Mouse (Mus musculus) telencephalon, adult 2 months (tissue): ENCODE results near the gene Scrn3.

Experiments
- DNase-seq: peaks from one replicate; pipeline ENCODE4 v3.0.0-alpha.2; 2011; ENCODE audit warnings: low read depth, low spot score

The Scrn3 gene

GRCm38 (mm10) chr2:73312152-73313116 lies at the start of gene Scrn3, which contains the start of gene Cir1:
Gene Scrn3, plus strand, starts transcription at chr2:73312601.
Gene Cir1, minus strand, starts transcription at chr2:73312701.
- DNase-seq: peak; percentile 98

- DNase-seq: no peak
Measured at GRCm38 (mm10) chr2:73263172-73263765, 49.1 kb upstream of the Scrn3 start.

- DNase-seq: no peak
Measured at GRCm38 (mm10) chr2:73263794-73264610, 48.4 kb upstream of the Scrn3 start.

- DNase-seq: no peak
Measured at GRCm38 (mm10) chr2:73264611-73265195, 47.7 kb upstream of the Scrn3 start.

GRCm38 (mm10) chr2:73266011-73266410 lies 46.4 kb upstream of the Scrn3 start:
- no peak for DNase-seq

- DNase-seq: no peak
Measured at GRCm38 (mm10) chr2:73266623-73267022, 45.8 kb upstream of the Scrn3 start.

GRCm38 (mm10) chr2:73267231-73267630 lies 45.2 kb upstream of the Scrn3 start:
- DNase-seq: no peak

- no peak for DNase-seq
Measured at GRCm38 (mm10) chr2:73267818-73268217, 44.6 kb upstream of the Scrn3 start.

- no peak for DNase-seq
Measured at GRCm38 (mm10) chr2:73268281-73268680, 44.1 kb upstream of the Scrn3 start.

- DNase-seq: no peak
Measured at GRCm38 (mm10) chr2:73268836-73269395, 43.5 kb upstream of the Scrn3 start.

- DNase-seq: no peak
Measured at GRCm38 (mm10) chr2:73269666-73270065, 42.7 kb upstream of the Scrn3 start.

- no peak for DNase-seq
Measured at GRCm38 (mm10) chr2:73270071-73270592, 42.3 kb upstream of the Scrn3 start.

GRCm38 (mm10) chr2:73270593-73271458 lies 41.6 kb upstream of the Scrn3 start:
- no peak for DNase-seq

GRCm38 (mm10) chr2:73271459-73272161 lies 40.8 kb upstream of the Scrn3 start, which contains the start of gene Sp9:
Gene Sp9, plus strand, starts transcription at chr2:73271925.
- DNase-seq: no peak

- no peak for DNase-seq
Measured at GRCm38 (mm10) chr2:73272351-73273248, 39.8 kb upstream of the Scrn3 start.

GRCm38 (mm10) chr2:73273249-73274118 lies 38.9 kb upstream of the Scrn3 start:
- DNase-seq: no peak
